Mouse (Mus musculus) limb, embryonic 11.5 days (tissue): ENCODE data around the gene Mocs1. TPM values are rescaled to one million over a fixed set of nuclear protein-coding genes. Genes with fewer than 3 reads are reported as not detected.

Experiments
- ATAC-seq: fragments of 200-750 bp; cut with Nextera tagmentation; 2 replicates; pipeline ENCODE4 v1.8.0; 2017; ENCODE audit warnings: low read depth; ENCODE audit not compliant: insufficient number of reproducible peaks, low FRiP score, low TSS enrichment
- DNase-seq: peaks from one replicate; pipeline ENCODE4 v3.0.0-alpha.2; 2015; ENCODE audit warnings: low spot score
- H3K27ac ChIP-seq: fragments of 300-500 bp; sonication (generic); replicated peaks from 2 replicates; pipeline ENCODE4 v1.5.1; 2014; ENCODE audit warnings: low read depth, mild to moderate bottlenecking, low read length
- H3K27me3 ChIP-seq: fragments of 300-500 bp; sonication (generic); 2 replicates; pipeline ENCODE4 v1.6.1; 2014; ENCODE audit warnings: mild to moderate bottlenecking, low read length, mixed read lengths; ENCODE audit not compliant: control insufficient read depth, insufficient read depth
- H3K36me3 ChIP-seq: fragments of 300-500 bp; sonication (generic); 2 replicates; pipeline ENCODE4 v1.6.1; 2014; ENCODE audit warnings: mild to moderate bottlenecking, low read length, moderate library complexity, mixed read lengths; ENCODE audit not compliant: control insufficient read depth, insufficient read depth
- H3K4me1 ChIP-seq: fragments of 300-500 bp; sonication (generic); 2 replicates; pipeline ENCODE4 v1.6.1; 2014; ENCODE audit warnings: low read length, mixed read lengths; ENCODE audit not compliant: control insufficient read depth, insufficient read depth
- H3K4me2 ChIP-seq: fragments of 300-500 bp; sonication (generic); 2 replicates; pipeline ENCODE4 v1.6.1; 2014; ENCODE audit warnings: low read depth, mild to moderate bottlenecking, moderate library complexity; ENCODE audit not compliant: severe bottlenecking
- H3K4me3 ChIP-seq: fragments of 300-500 bp; sonication (generic); 2 replicates; pipeline ENCODE4 v1.5.1; 2014; ENCODE audit warnings: low read depth, low read length
- H3K9ac ChIP-seq: fragments of 300-500 bp; sonication (generic); 2 replicates; pipeline ENCODE4 v1.6.1; 2014; ENCODE audit warnings: mild to moderate bottlenecking, low read length
- H3K9me3 ChIP-seq: fragments of 300-500 bp; sonication (generic); 2 replicates; pipeline ENCODE4 v1.6.1; 2016; ENCODE audit warnings: low read length; ENCODE audit not compliant: control insufficient read depth
- WGBS: fragments of 180-500 bp; shearing (Covaris S2); extraction: QIAGEN DNeasy Blood & Tissue Kit; methylation state at CpG from one replicate; pipeline ENCODE4 v1.1.7; 2014; 5-methylcytosine and 5-hydroxymethylcytosine counted together
- polyA plus RNA-seq: library from polyadenylated mRNA; unstranded; fragments of >200 nt; fragmentation: Nextera tagmentation; extraction: Ambion mirVana; gene quantifications from 2 replicates; pipeline ENCODE4 v1.2.1, GENCODE M21; 2014

The Mocs1 gene
- polyA plus RNA-seq, 1 experiment from 2014 or later = 7.1 TPM

DNA sequence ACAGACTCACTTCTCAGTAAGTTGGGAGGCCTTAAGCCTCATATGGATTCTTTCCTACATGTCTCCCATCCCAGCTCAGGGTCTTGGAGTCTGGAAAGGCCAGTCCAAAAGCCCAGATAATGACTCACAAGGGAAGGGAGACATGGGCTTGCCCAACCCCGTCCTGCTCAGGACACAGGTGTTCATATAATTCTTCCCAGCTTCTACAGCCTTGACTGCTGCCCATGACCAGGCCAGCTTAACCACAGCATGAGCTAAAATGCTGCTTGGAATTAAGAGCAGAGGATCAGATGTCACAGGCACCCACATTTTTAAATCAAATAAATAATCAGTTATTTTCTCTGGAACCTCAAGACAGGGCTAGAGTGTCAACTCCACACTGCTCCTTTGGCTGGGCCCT is 47.0 kb downstream of the Mocs1 start:
- DNase-seq (no peak), ATAC-seq (no peak)
- no peak overlapping the region for H3K4me3 ChIP-seq
- H3K27ac ChIP-seq = no peak overlapping the region
- peaks cover 2% of the 10 kb centered on the region; the same call in 1 of the 2 replicates for H3K36me3 ChIP-seq
- H3K4me1 ChIP-seq = no peaks in the 10 kb centered on the region
- no peak overlapping the region for H3K4me2 ChIP-seq
- H3K27me3 ChIP-seq = no peaks in the 10 kb centered on the region
- WGBS = 67% methylated on average over 1 of the region's 1 CpGs
- no peaks in the 10 kb centered on the region for H3K9me3 ChIP-seq
- no peak overlapping the region for H3K9ac ChIP-seq

DNA sequence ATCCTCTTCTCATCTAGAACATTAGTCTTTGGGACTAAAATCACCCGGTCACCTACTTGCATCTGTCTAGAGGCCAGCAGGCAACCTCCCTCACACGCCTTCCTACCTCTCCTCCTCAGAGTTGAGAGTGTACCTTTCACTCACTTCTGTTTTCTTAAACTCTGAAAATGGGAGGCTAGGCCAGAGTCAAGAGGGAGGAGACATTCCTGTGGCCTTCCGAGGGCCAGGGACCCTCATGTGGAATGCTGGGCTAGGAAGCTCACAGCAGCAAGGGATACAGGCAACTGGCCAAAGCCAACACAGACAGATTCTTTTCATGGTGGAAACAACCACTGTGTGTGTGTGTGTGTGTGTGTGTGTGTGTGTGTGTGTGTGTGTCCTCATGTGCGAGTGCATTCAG is 49.2 kb downstream of the Mocs1 start:
- DNase-seq = no peak
- WGBS = 87% methylated on average over 4 of the region's 4 CpGs
- H3K4me2 ChIP-seq = no peak overlapping the region

DNA sequence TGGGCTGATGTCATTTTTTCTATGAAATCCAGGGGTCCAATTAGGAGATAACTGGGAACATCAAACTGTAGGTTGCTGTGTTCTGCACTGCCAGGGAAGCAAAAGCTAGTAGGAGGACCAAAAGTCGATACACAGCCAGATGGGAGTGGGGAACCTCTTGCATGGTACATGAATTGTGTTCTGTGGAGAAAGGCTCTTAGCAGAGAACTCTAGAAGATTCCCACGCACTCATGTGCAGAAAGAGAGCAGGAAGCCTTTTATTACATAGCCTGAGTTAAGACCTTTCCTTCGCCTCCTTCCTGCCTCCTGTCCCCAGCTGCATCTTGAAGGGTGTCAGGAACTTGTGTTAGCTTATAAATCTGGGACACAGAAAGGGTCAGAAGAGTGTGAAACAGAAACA is 53.7 kb downstream of the Mocs1 start:
- ATAC-seq = no peak
- no peak overlapping the region for H3K4me3 ChIP-seq
- WGBS = 80% methylated on average over 3 of the region's 3 CpGs
- no peak for DNase-seq
- H3K4me1 ChIP-seq = no peaks in the 10 kb centered on the region
- no peaks in the 10 kb centered on the region for H3K27me3 ChIP-seq
- peaks cover 4% of the 10 kb centered on the region; the same call in 1 of the 2 replicates for H3K36me3 ChIP-seq
- no peak overlapping the region for H3K27ac ChIP-seq
- no peak overlapping the region for H3K4me2 ChIP-seq
- no peak overlapping the region for H3K9ac ChIP-seq
- no peaks in the 10 kb centered on the region; the same call in 1 of the 2 replicates for H3K9me3 ChIP-seq

More for the DNA sequence above, 49.2 kb downstream of the Mocs1 start:
- H3K4me1 ChIP-seq = no peaks in the 10 kb centered on the region
- H3K36me3 ChIP-seq = peaks cover 2% of the 10 kb centered on the region; the same call in 1 of the 2 replicates
- H3K27ac ChIP-seq = no peak overlapping the region
- no peaks in the 10 kb centered on the region for H3K9me3 ChIP-seq
- no peak for ATAC-seq
- H3K4me3 ChIP-seq = no peak overlapping the region
- no peaks in the 10 kb centered on the region for H3K27me3 ChIP-seq
- no peak overlapping the region for H3K9ac ChIP-seq

DNA sequence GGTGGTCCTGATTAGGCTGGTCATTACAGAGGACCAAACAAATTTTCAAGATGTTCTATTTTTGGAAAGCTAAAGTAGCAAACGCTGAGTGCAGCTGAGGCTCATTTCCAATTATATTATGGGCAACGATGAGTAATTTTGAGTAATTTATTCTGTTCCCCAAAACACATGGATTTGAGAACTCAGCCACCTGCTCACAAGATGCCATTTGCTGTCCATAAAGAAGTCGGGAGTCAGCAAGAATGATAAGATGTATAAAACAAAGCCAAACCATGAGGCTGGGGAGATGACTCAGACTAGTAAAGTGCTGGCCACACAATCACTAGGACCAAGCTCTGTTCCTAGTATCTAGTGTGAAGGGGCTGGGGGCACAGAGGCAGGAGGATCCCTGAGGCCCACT is 56.3 kb downstream of the Mocs1 start:
- Histone ChIP-seq H3K9me3 (no peaks in the 10 kb centered on the region; the same call in 1 of the 2 replicates), H3K36me3 (peaks cover 4% of the 10 kb centered on the region; the same call in 1 of the 2 replicates), H3K4me2 (no peak overlapping the region), H3K4me1 (no peaks in the 10 kb centered on the region), H3K27ac (no peak overlapping the region), H3K4me3 (no peak overlapping the region), H3K27me3 (no peaks in the 10 kb centered on the region), H3K9ac (no peak overlapping the region)
- ATAC-seq (no peak), DNase-seq (no peak)
- WGBS = 88% methylated on average over 3 of the region's 3 CpGs

DNA sequence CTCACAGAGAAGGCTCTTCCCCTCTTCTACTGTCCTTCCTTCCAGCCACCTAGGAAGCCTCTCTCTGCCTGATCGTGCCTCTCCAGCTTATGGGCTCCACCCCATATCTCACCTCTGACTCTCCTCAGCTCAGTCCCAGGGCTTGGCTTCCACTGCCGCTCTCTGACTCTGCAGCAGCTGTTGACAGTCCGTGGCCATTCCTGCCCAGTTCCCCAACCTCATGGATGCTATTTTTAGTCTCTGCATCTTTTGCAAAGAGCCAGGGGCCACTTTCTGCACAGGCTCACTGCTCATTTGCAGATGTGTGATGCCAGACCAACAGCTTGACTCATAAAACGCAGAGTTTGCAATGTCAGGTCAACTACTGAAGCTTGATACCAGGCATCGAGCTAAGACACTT is 60.9 kb downstream of the Mocs1 start:
- Histone ChIP-seq H3K4me1 (no peaks in the 10 kb centered on the region), H3K4me2 (no peak overlapping the region), H3K27ac (no peak overlapping the region), H3K9ac (no peak overlapping the region), H3K4me3 (no peak overlapping the region), H3K27me3 (no peaks in the 10 kb centered on the region), H3K36me3 (peaks cover 7% of the 10 kb centered on the region; the same call in 1 of the 2 replicates), H3K9me3 (no peaks in the 10 kb centered on the region; the same call in 1 of the 2 replicates)
- DNase-seq = no peak
- 74% methylated on average over 5 of the region's 5 CpGs for WGBS
- ATAC-seq = no peak

DNA sequence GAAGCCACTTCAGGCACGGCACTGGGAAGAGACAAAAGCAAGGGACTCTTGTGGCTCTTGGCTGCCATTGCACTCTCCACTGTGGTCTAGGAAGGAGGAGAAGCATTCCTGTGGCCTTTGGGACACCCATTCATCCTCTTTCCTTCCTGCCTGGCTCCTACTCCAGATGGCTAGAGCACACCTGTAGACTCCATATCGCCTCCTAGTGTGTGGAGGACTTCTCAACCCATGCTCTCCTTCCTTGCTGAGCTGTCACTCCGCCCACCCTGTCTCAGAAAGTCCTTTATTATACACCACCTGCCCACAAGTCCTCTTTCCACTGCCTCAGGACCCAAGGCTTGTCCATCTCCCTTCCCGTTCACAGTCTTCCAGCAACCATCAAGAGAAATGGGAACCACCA is 65.1 kb downstream of the Mocs1 start:
- WGBS = 98% methylated on average over 4 of the region's 4 CpGs
- H3K36me3 ChIP-seq = peaks cover 7% of the 10 kb centered on the region; the same call in 1 of the 2 replicates
- H3K4me1 ChIP-seq = no peaks in the 10 kb centered on the region
- DNase-seq = no peak
- H3K27ac ChIP-seq = no peak overlapping the region
- H3K4me2 ChIP-seq = no peak overlapping the region
- H3K27me3 ChIP-seq = no peaks in the 10 kb centered on the region
- H3K9ac ChIP-seq = no peak overlapping the region
- H3K4me3 ChIP-seq = no peak overlapping the region
- H3K9me3 ChIP-seq = no peaks in the 10 kb centered on the region
- no peak for ATAC-seq

DNA sequence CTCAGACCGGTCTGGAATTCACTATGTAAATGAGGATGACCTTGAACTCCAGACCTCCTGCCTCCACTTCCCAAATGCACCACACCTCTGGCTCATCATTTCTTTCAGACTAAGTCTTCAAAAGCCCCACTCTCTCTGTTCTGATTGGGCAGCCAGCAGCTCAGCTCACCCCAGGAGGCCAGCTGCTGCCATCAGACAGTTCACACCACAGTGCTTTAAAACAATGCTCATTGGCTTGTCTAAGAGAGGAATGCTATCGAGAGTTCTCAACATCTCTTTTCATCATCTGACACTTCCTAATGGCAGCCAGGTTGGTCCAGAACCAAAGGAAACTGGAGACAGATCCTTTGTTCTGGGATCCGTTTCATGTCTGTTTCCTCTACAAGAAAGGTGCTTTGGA is 70.0 kb downstream of the Mocs1 start:
- Histone ChIP-seq H3K27ac (no peak overlapping the region), H3K9ac (no peak overlapping the region), H3K9me3 (no peaks in the 10 kb centered on the region; the same call in 1 of the 2 replicates), H3K4me3 (no peak overlapping the region), H3K4me2 (no peak overlapping the region), H3K27me3 (no peaks in the 10 kb centered on the region), H3K4me1 (no peaks in the 10 kb centered on the region), H3K36me3 (0 out of 2 replicates have a peak, but pooled peaks cover 3% of the 10 kb centered on the region)
- ATAC-seq = no peak
- no peak for DNase-seq
- 58% methylated on average over 3 of the region's 3 CpGs for WGBS

DNA sequence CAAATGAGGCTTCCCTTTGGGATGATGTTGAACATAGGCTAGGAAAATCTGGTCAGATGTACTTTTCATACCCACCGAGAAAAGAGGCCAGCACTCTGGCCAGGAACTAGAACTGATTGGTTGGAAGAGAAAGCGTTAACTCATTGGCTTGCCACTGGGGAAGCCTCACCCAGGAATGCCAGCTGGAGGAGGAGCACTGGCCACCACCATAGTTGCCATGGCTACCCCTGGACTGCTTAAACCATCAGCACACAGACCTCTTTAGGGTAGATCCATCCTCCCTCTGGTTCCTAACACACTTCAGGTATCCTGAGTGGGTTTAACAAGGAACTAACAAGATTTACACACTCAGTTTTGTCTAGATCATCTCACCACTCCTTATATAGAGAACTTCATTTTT is 71.5 kb downstream of the Mocs1 start:
- no peak overlapping the region for H3K27ac ChIP-seq
- H3K9me3 ChIP-seq = no peaks in the 10 kb centered on the region; the same call in 1 of the 2 replicates
- no peak for ATAC-seq
- H3K4me1 ChIP-seq = no peaks in the 10 kb centered on the region
- H3K4me3 ChIP-seq = no peak overlapping the region
- H3K36me3 ChIP-seq = no peaks in the 10 kb centered on the region
- DNase-seq = no peak
- WGBS = 86% methylated on average over 2 of the region's 2 CpGs
- no peak overlapping the region for H3K9ac ChIP-seq
- H3K4me2 ChIP-seq = no peak overlapping the region
- no peaks in the 10 kb centered on the region for H3K27me3 ChIP-seq

DNA sequence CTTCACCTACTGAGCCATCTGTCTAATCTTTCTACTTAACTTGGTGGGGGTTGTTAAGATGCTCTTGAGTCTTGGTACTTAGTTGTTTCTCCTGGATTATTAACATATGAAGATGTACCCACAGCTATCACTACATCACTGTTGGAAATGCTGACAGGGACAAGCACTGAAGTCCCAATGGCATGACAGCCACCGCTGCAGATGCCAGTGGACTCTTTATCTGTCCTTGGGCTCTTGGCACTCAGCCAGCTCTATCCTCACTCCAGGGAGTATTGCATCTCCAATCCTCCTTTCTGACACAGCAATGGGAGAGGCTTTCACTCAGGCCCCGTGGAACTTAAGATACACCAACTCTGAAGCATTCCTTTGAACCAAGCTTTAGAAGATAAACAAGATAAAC is 72.1 kb downstream of the Mocs1 start:
- Histone ChIP-seq H3K27me3 (no peaks in the 10 kb centered on the region), H3K27ac (no peak overlapping the region), H3K9ac (no peak overlapping the region), H3K9me3 (no peaks in the 10 kb centered on the region; the same call in 1 of the 2 replicates), H3K36me3 (no peaks in the 10 kb centered on the region), H3K4me3 (no peak overlapping the region), H3K4me1 (no peaks in the 10 kb centered on the region), H3K4me2 (no peak overlapping the region)
- DNase-seq (no peak), ATAC-seq (no peak)
- 71% methylated on average over 2 of the region's 2 CpGs for WGBS
